ENCODE assay signal across 28 mouse cellular contexts in the genomic region with DNA sequence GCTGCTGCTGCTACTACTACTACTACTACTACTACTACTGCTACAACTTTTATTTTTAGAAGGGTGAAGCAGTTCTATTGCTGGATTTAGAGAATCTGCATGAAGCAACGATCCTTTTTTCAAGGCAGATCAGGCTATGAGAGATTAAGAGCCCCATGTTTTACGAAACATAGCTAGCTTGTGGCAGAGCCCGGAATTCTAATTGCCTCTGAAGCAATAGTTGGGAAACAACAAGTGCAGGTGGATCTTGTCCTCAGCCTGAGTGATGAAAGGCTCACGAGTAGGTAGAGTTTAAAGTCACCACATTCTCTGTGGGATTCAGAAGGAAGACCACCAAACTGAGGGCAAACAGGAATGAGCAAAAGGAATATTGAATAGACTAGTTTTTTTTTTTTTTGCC.
"Had no signal": no experiment of that assay in that cellular context is flagged by ENCODE, and none has a peak within 500 bp of the region (broad histone marks: within the 10 kb centered on the region; RNA-seq: fewer than 3 reads in every experiment).

No protein-coding gene starts in this region.

- DNase-seq: cerebellum, adult 18-20 months; cerebellum, adult 2 months; cerebellum, adult 8-10 months; cerebellum, adult 9-10 months; cerebellum, adult 9-11 months; cerebellum, postnatal 14 days; cerebellum, postnatal 25 days; cerebellum, postnatal 36 days; embryo, embryonic 11 days; forebrain, postnatal 0 days; gastrocnemius, adult 2 months; gastrocnemius, postnatal 10 days; gastrocnemius, postnatal 14 days; gastrocnemius, postnatal 25 days; gastrocnemius, postnatal 36 days; heart, adult 11 months; heart, adult 2 months had no signal

- H3K4me2 ChIP-seq: embryonic facial prominence, embryonic 12.5 days; embryonic facial prominence, embryonic 13.5 days; embryonic facial prominence, embryonic 15.5 days; forebrain, embryonic 12.5 days; forebrain, embryonic 13.5 days; forebrain, embryonic 15.5 days had no signal

- H3K27me3 ChIP-seq: embryonic facial prominence, embryonic 12.5 days; embryonic facial prominence, embryonic 13.5 days; embryonic facial prominence, embryonic 15.5 days; forebrain, embryonic 12.5 days; forebrain, embryonic 13.5 days; forebrain, embryonic 15.5 days had no signal

- ATAC-seq: forebrain, embryonic 13.5 days; forebrain, embryonic 14.5 days; forebrain, embryonic 15.5 days; forebrain, embryonic 16.5 days; forebrain, postnatal 0 days had no signal

- H3K27ac ChIP-seq: embryonic facial prominence, embryonic 10.5 days; embryonic facial prominence, embryonic 12.5 days; embryonic facial prominence, embryonic 13.5 days; embryonic facial prominence, embryonic 15.5 days; forebrain, embryonic 10.5 days; forebrain, embryonic 12.5 days; forebrain, embryonic 13.5 days; forebrain, embryonic 15.5 days; gastrocnemius, adult 2 months; heart, adult 2 months had no signal

- H3K4me3 ChIP-seq: embryonic facial prominence, embryonic 10.5 days; embryonic facial prominence, embryonic 12.5 days; embryonic facial prominence, embryonic 13.5 days; embryonic facial prominence, embryonic 15.5 days; erythroblast, embryonic 14.5 days; forebrain, embryonic 10.5 days; forebrain, embryonic 12.5 days; forebrain, embryonic 13.5 days; forebrain, embryonic 15.5 days; gastrocnemius, adult 2 months; heart, adult 2 months had no signal

- H3K9ac ChIP-seq: embryonic facial prominence, embryonic 12.5 days; embryonic facial prominence, embryonic 13.5 days; embryonic facial prominence, embryonic 15.5 days; forebrain, embryonic 12.5 days; forebrain, embryonic 13.5 days; forebrain, embryonic 15.5 days; forebrain, postnatal 0 days had no signal

- H3K9me3 ChIP-seq: embryonic facial prominence, embryonic 12.5 days; embryonic facial prominence, embryonic 13.5 days; embryonic facial prominence, embryonic 15.5 days; forebrain, embryonic 12.5 days; forebrain, embryonic 15.5 days had no signal

- H3K36me3 ChIP-seq: embryonic facial prominence, embryonic 10.5 days; embryonic facial prominence, embryonic 12.5 days; embryonic facial prominence, embryonic 13.5 days; embryonic facial prominence, embryonic 15.5 days; forebrain, embryonic 10.5 days; forebrain, embryonic 12.5 days; forebrain, embryonic 15.5 days had no signal
